Mouse (Mus musculus) urinary bladder, postnatal 36 days (tissue): ENCODE measurements at regions not wholly inside any gene's neighbourhood (a gene's known extent, or its start where the extent isn't known, plus 50 kb on each side); places are given as distances from the start of the nearest gene placed in this dataset.
"Not testable (repeated sequence)": the region's sequence is repeated elsewhere in the genome, so short reads cannot be mapped to it uniquely, and the experiment has no call there.

Experiments used
- DNase-seq, 2 experiments: peaks; one replicate each; pipeline ENCODE4 v3.0.0; 2022; ENCODE audit warnings: low spot score in 2 of 2, mixed read lengths in 1 of 2

DNA sequence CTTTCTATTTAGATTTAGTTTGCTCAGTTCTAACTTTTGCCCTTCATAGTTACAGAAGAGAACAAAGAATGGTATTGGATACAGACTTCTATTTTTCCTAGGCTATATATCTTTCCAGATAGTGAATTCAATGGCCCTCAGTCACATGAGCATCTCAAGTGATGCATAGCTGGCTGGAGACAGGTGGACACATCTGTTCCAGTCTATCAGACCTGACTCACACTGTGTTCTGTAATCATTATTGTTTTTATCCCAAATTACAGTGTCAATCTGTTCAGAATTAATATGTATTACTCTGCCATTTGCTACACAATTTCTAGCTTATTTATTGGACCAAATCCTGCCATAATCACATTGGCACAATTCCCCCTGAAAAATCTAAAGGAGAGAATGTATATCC lies 298.0 kb upstream of the Foxg1 start:
- DNase-seq: no peak

GRCm38 (mm10) chr12:49086076-49086475 lies 296.4 kb upstream of the Foxg1 start:
- no peak for DNase-seq

DNA sequence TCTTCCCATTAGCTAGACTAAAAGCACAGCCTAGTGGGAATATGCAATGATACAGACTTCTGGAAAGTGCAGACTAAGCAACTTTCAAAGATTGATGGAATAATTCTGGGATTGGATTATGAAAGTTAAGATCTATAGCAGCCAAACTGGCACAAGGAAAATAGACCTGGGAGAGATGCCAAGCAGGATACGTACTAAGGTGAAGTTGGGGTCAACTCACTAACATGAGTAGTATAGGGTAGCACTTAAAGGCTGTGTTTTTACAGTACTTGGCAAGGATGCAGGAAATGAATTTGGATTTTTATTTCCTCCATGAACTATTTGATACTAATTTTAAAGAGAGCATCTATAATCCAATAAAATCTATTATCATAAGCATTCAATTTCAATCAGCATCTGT lies 292.3 kb upstream of the Foxg1 start:
- no peak for DNase-seq

DNA sequence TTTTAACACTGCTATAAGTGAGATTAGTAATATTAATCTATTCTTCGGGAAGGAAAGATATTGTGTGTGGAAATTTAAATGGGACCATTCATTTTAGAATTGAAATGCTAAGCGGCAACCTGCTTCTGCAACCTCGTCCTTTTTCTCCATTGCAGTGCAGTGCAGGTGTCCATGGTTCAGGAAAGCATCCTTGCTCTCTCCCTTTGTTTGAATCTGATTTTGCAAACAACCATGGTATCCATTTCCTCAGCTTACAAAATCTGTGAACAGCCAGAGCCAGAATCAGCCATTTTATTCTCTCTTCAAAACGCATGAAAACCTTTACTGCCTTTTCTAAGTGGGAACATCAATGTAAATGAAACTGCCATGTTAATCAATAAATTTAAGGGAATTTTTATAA lies 276.5 kb upstream of the Foxg1 start:
- DNase-seq: no peak

- peak in 1 of 2 experiments; percentile 1 for DNase-seq
These were observed 275.8 kb upstream of the Foxg1 start for GRCm38 (mm10) chr12:49106399-49107382.

DNA sequence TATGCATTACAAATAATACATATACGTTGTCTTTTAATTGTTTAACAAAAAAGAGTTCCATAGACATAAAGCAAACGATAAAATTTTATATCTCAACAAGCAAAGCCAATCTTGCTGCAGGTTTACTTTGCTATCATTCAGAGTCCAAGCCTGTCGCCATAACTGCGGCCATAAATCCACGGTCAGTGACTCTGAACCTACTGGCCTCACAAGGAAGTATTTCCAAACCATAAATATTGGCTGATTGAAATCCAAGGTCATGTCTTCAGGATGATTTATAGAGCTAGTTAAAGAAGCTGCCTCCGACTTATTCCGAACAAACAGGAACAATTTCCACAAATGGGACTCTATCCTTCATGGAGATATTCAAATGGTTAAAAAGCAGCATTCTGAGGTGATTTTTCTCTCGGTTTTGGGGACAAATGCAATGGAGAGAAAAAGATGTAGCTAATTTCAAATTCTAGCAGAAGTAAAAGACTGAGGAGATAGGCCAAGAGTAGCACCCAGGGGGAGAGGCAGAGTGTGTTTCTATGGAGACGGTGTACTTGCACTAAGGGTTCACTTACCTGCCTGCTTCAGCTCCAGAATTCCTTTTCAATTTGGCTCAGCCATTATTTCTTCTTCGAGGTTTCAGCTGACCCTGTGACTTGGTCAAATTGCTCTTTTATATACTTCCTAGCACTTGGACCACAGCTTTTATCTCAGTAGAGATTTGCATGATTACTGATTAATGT lies 274.9 kb upstream of the Foxg1 start:
- no peak for DNase-seq

DNA sequence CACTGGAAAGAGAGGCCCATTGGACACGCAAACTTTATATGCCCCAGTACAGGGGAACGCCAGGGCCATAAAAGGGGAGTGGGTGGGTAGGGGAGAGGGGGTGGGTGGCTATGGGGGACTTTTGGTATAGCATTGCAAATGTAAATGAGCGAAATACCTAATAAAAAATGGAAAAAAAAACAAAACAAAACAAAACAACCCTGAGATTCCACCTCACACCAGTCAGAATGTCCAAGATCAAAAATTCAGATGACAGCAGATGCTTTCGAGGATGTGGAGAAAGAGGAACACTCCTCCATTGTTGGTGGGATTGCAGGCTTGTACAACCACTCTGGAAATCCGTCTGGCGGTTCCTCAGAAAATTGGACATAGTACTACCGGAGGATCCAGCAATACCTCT lies 251.4 kb upstream of the Foxg1 start:
- not testable (repeated sequence) for DNase-seq

DNA sequence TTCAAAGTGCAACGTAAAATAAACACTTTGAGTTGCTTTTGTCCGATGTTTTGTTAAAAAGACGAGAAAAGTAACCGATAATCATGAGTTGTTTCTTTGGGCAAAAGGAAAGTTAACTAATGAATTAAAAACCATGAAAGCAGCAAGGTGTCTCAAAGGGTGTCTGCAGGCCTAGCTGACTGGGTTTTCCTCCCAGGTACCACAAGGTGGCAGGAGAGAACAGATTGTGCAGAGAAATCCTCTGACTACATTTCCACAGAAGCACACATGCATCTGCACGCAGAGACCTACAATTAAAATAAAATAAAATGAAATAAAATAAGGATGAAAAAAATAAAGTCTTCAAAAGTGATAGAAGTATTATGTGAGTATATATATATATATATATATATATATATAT lies 212.4 kb upstream of the Foxg1 start:
- DNase-seq: no peak

DNA sequence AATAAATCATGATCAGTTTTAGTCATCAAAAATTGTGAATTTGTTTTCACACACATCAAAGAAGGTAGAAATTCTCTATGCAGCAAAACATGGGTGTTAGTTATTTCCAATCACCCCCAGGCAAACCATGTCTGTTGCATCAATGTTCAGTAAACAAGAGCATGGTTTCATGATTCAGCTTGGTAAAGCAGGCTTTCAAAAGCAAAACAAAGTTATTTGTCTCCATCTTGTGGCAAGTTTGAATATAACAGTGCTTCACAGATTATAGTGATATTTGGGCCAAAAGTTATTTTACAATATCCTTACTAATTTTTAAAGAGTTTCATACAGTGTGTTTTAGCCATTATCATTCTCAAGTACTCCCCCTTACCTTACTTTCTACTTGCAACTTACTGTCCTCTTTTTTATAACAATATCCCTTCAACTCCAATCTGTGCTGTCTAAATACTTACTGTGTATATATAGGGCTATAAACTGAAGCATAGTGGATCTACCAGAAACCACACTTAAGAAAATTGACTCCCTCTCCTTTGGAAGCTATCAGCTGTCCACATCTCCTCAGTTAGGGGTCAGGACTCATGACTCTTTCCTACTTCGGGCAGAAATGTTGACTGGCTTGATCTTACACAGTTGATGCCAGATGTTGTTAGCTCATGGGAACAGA lies 211.3 kb upstream of the Foxg1 start:
- DNase-seq: no peak

DNA sequence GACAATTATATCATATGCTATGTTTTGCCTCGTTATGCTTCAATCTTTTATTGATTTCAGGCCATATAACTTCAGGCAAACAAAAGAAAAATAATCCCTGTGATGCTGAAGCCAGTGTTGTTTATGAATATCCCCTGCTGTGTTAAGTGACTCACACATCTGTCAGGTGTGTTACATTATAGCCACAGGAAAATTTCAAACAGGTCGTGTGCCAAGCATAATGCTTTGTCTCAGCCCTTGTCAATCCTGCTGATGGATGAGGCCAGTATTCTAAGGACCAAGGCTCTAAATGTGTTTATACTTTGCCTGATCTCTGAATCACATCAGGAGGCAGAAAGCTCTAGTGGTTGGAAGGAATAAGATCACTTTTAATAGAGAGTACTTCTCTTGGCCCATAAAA lies 191.1 kb upstream of the Foxg1 start:
- DNase-seq: no peak

DNA sequence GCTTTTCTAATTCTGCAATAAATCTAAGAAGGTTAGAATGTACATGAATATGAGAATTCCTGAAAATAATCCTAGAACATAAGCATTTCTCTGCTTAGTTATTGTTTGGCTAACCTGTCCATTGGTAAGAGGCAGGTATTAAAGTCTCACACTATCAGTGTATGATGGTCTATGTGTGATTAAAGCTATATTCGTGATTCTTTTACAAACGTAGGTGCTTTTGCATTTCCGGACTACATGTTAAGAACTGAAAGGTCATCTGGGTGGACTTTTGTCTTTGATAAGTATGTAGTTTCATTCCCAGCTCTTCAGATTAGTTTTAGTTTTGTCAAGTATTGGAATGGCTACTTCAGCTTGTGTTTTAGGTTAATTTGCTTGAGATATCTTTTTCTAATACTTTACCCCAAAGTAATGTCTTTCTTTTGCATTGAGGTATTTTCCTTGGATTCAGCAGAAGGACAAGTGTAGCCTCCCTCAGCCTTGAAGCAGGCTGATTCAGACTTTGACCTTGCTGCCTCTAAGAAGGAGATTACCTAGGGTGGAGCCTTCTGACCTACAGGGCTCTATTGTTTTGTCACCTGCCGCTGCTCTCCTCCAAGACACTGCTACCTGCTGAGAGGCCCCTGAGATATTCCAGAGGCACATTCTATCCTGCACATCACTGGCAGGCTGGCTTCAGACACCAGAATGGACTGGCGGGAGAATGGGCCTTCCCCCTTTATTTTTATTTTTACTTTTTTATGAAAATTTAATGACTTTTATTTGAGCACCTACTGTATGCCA lies 148.7 kb upstream of the Foxg1 start:
- DNase-seq: no peak
